ENCODE assay signal across 35 mouse cellular contexts in genomic region chr10:107496402-107496801, GRCm38 (mm10). TPM values are rescaled to one million over a fixed set of nuclear protein-coding genes. Genes with fewer than 3 reads are reported as not detected.
"Had no signal": no experiment of that assay in that cellular context is flagged by ENCODE, and none has a peak within 500 bp of the region (broad histone marks: within the 10 kb centered on the region; RNA-seq: fewer than 3 reads in every experiment).

No protein-coding gene starts in this region.

- H3K4me3 ChIP-seq: heart, adult 2 months; heart, embryonic 13.5 days; heart, embryonic 15.5 days; hindbrain, embryonic 10.5 days; hindbrain, embryonic 12.5 days; intestine, embryonic 15.5 days; layer of hippocampus, adult 2 months; left cerebral cortex, adult 2 months; limb, embryonic 10.5 days; limb, embryonic 12.5 days; liver, embryonic 13.5 days; liver, embryonic 15.5 days had no signal

- DNase-seq: gastrocnemius, postnatal 14 days; gastrocnemius, postnatal 36 days; heart, adult 11 months; heart, adult 2 months; heart, postnatal 14 days; heart, postnatal 36 days; kidney, adult 18-20 months; kidney, adult 8-10 months; kidney, postnatal 10 days; kidney, postnatal 25 days; kidney, postnatal 4 days; liver; liver, embryonic 13.5 days had no signal

- ATAC-seq: hindbrain, embryonic 16.5 days; inflammation-experienced regulatory T-cells, adult 6 months; intestine, embryonic 15.5 days; intestine, postnatal 0 days had no signal

- H3K4me1 ChIP-seq: hindbrain, embryonic 12.5 days; intestine, embryonic 15.5 days; liver, embryonic 13.5 days; liver, embryonic 15.5 days had no signal

- H3K27ac ChIP-seq: heart, adult 2 months; heart, embryonic 13.5 days; heart, embryonic 15.5 days; hindbrain, embryonic 10.5 days; hindbrain, embryonic 12.5 days; hindbrain, embryonic 14.5 days; intestine, embryonic 15.5 days; layer of hippocampus, adult 2 months; left cerebral cortex, adult 2 months; limb, embryonic 10.5 days; limb, embryonic 12.5 days; liver, embryonic 13.5 days; liver, embryonic 15.5 days had no signal

- H3K36me3 ChIP-seq: heart, embryonic 13.5 days; heart, embryonic 15.5 days; hindbrain, embryonic 10.5 days; hindbrain, embryonic 12.5 days; intestine, embryonic 15.5 days; limb, embryonic 10.5 days; limb, embryonic 12.5 days; liver, embryonic 13.5 days; liver, embryonic 15.5 days had no signal

- H3K9ac ChIP-seq: heart, embryonic 13.5 days; heart, embryonic 15.5 days; hindbrain, embryonic 12.5 days; hindbrain, embryonic 14.5 days; intestine, embryonic 15.5 days; limb, embryonic 12.5 days; liver, embryonic 13.5 days; liver, embryonic 15.5 days had no signal

- H3K9me3 ChIP-seq: heart, embryonic 13.5 days; heart, embryonic 15.5 days; hindbrain, embryonic 10.5 days; hindbrain, embryonic 12.5 days; intestine, embryonic 15.5 days; limb, embryonic 10.5 days; limb, embryonic 12.5 days; liver, embryonic 13.5 days; liver, embryonic 15.5 days had no signal

- H3K27me3 ChIP-seq: heart, embryonic 13.5 days; heart, embryonic 15.5 days; intestine, embryonic 15.5 days; liver, embryonic 13.5 days; liver, embryonic 15.5 days had no signal

RNA-seq across cellular contexts. Expression of gene Myf6, which starts 1.9 kb away (rescaled TPM):
- total RNA-seq: heart, adult 2 months; heart, postnatal 14 days; heart, postnatal 36 days; layer of hippocampus, adult 2 months; layer of hippocampus, postnatal 10 days; layer of hippocampus, postnatal 25 days; left cerebral cortex, adult 2 months; left cerebral cortex, postnatal 14 days; left cerebral cortex, postnatal 36 days had no signal
- polyA plus RNA-seq: gonadal fat pad, adult 2 months; heart, adult 2 months; heart, embryonic 11.5 days; heart, postnatal 0 days; hindbrain, embryonic 12.5 days; hindbrain, embryonic 14.5 days; hindbrain, embryonic 16.5 days; inflammation-experienced regulatory T-cells, adult 6 months; intestine, postnatal 0 days; kidney, embryonic 14.5 days had no signal

RNA-seq across cellular contexts. Expression of gene Myf5, which starts 10.5 kb away (rescaled TPM):
- total RNA-seq: heart, adult 2 months; heart, postnatal 14 days; heart, postnatal 36 days; layer of hippocampus, adult 2 months; layer of hippocampus, postnatal 10 days; layer of hippocampus, postnatal 25 days; left cerebral cortex, adult 2 months; left cerebral cortex, postnatal 14 days; left cerebral cortex, postnatal 36 days had no signal
- polyA plus RNA-seq: gonadal fat pad, adult 2 months; heart, adult 2 months; heart, embryonic 15.5 days; heart, postnatal 0 days; hindbrain, embryonic 16.5 days; inflammation-experienced regulatory T-cells, adult 6 months; intestine, postnatal 0 days; kidney, embryonic 14.5 days had no signal
